Mouse (Mus musculus): ENCODE measurements at regions not wholly inside any gene's neighbourhood (a gene's known extent, or its start where the extent isn't known, plus 50 kb on each side); places are given as distances from the start of the nearest gene placed in this dataset.

GRCm38 (mm10) chr6:26761551-26761950 is 952.5 kb upstream of the Pot1a start:
- H3K9me3 ChIP-seq (replicated peaks; ENCODE audit: low read length), result no peaks in the 10 kb centered on the region
- H3K27me3 ChIP-seq (replicated peaks), result no peaks in the 10 kb centered on the region
- H3K4me1 ChIP-seq (ENCODE audit: control insufficient read depth in 1 of 2, insufficient read depth in 2 of 2), result peaks cover 0 to 10% of the 10 kb centered on the region in 2 experiments; a peak in 2 of 4 replicates
- H3K4me2 ChIP-seq (ENCODE audit: insufficient read depth, low read depth, poor library complexity, severe bottlenecking), result no peak overlapping the region
- DNase-seq (ENCODE audit: extremely low read depth), result no peak
- TF ChIP-seq MXI1 (IDR thresholded peaks at IDR 0.05; ENCODE audit: low read depth, low read length) (no peak), SMC3 (IDR thresholded peaks at IDR 0.05; ENCODE audit: low read depth, low read length) (no peak), SIN3A (IDR thresholded peaks at IDR 0.05; ENCODE audit: low read length) (no peak), BHLHE40 (IDR thresholded peaks at IDR 0.05; ENCODE audit: low read depth, low read length) (no peak), MAFK (IDR thresholded peaks at IDR 0.05; ENCODE audit: insufficient replicate concordance, low read length) (no peak), NELFE (IDR thresholded peaks at IDR 0.05; ENCODE audit: low read depth, low read length) (no peak), JUN (IDR thresholded peaks at IDR 0.05; ENCODE audit: insufficient read depth, low read depth, low read length) (no peak), POLR2A (IDR thresholded peaks at IDR 0.05; ENCODE audit: low read depth, low read length) (no peak), HCFC1 (IDR thresholded peaks at IDR 0.05; ENCODE audit: low read depth, low read length) (no peak), MYC (IDR thresholded peaks at IDR 0.05; ENCODE audit: low read depth, low read length) (no peak), POLR2AphosphoS2 (IDR thresholded peaks at IDR 0.05; ENCODE audit: low read depth, low read length) (no peak), GABPA (IDR thresholded peaks at IDR 0.05; ENCODE audit: insufficient replicate concordance, low read depth, low read length) (no peak), USF1 (IDR thresholded peaks at IDR 0.05; ENCODE audit: low read depth, low read length) (no peak), CHD1 (IDR thresholded peaks at IDR 0.05; ENCODE audit: low read depth, low read length) (no peak), ETS1 (conservative IDR thresholded peaks at IDR 0.05; ENCODE audit: low read depth, low read length) (no peak), IRF4 (IDR thresholded peaks at IDR 0.05; ENCODE audit: low read depth, low read length) (no peak), EP300 (IDR thresholded peaks at IDR 0.05; ENCODE audit: low read length) (no peak), ZNF384 (IDR thresholded peaks at IDR 0.05; ENCODE audit: low read depth, low read length) (no peak), RAD21 (IDR thresholded peaks at IDR 0.05; ENCODE audit: low read depth, low read length) (no peak)
- in situ Hi-C loops (cut with MboI; ENCODE audit: low pct_ligation_motif_present, low pct_unique_long_range_greater_than_20kb, low sequenced_read_pairs), result no loop called here
- H3K4me3 ChIP-seq (replicated peaks in 1 of 3; ENCODE audit: low read depth in 2 of 3, low read length in 2 of 3, poor library complexity in 1 of 3), result no peak overlapping the region
- H3K79me2 ChIP-seq (replicated peaks; ENCODE audit: control insufficient read depth, extremely low read depth, insufficient read depth, poor library complexity, severe bottlenecking), result no peaks in the 10 kb centered on the region
- dilution Hi-C loops (cut with MboI; ENCODE audit: extremely low pct_ligation_motif_present, extremely low pct_unique_long_range_greater_than_20kb, low sequenced_read_pairs), result no loop called here
- H3K9ac ChIP-seq (ENCODE audit: insufficient read depth, low read depth), result no peak overlapping the region
- H3K36me3 ChIP-seq (replicated peaks in 1 of 2; ENCODE audit: control insufficient read depth in 1 of 2, insufficient read depth in 1 of 2, low read length in 1 of 2), result no peaks in the 10 kb centered on the region
- H3K27ac ChIP-seq (ENCODE audit: insufficient read depth, low read depth), result no peak overlapping the region

All from CH12.LX (cell line).